In genomic region chr12:80238523-80238922, GRCm38 (mm10) we compare ENCODE assay signal across 14 mouse cellular contexts. TPM values are rescaled to one million over a fixed set of nuclear protein-coding genes. Genes with fewer than 3 reads are reported as not detected.
A peak's percentile ranks its signal among the peaks of the same experiment; 100 is the strongest.
DNase-seq lines count a peak whose midpoint lies in the region; ATAC-seq and TF ChIP-seq lines count a peak whose summit lies in the region.
"Had no signal": no experiment of that assay in that cellular context is flagged by ENCODE, and none has a peak within 500 bp of the region (broad histone marks: within the 10 kb centered on the region; RNA-seq: fewer than 3 reads in every experiment).

No protein-coding gene starts in this region.

- TF ChIP-seq CTCF in stomach, postnatal 0 days (IDR thresholded peaks at IDR 0.05; ENCODE audit: low read depth) = no peak

- TF ChIP-seq EP300 in stomach, postnatal 0 days (optimal IDR thresholded peaks at IDR 0.05) = no peak

- H3K36me3 ChIP-seq in kidney, embryonic 15.5 days = peaks cover 17% of the 10 kb centered on the region
- 0 out of 2 replicates have a peak, but pooled peaks cover 14% of the 10 kb centered on the region for H3K36me3 ChIP-seq in lung, embryonic 15.5 days
- H3K36me3 ChIP-seq in stomach, postnatal 0 days (ENCODE audit: control insufficient read depth, insufficient read depth, low read length) = no peaks in the 10 kb centered on the region
- H3K36me3 ChIP-seq: liver, embryonic 15.5 days had no signal

- no peak overlapping the region for H3K4me3 ChIP-seq in kidney, embryonic 15.5 days (replicated peaks)
- no peak overlapping the region for H3K4me3 ChIP-seq in lung, embryonic 15.5 days
- no peak overlapping the region for H3K4me3 ChIP-seq in stomach, postnatal 0 days (ENCODE audit: low read depth, low read length)
- H3K4me3 ChIP-seq: forebrain, embryonic 13.5 days; heart, embryonic 10.5 days; left cerebral cortex, adult 2 months; limb, embryonic 12.5 days; liver, embryonic 15.5 days had no signal

- 0 out of 2 replicates have a peak, but pooled peaks cover 3% of the 10 kb centered on the region for H3K9me3 ChIP-seq in kidney, embryonic 15.5 days (replicated peaks)
- no peaks in the 10 kb centered on the region for H3K9me3 ChIP-seq in lung, embryonic 15.5 days
- no peaks in the 10 kb centered on the region for H3K9me3 ChIP-seq in stomach, postnatal 0 days (ENCODE audit: control insufficient read depth, low read length)
- H3K9me3 ChIP-seq: heart, embryonic 10.5 days; liver, embryonic 15.5 days had no signal

- 23% methylated on average over 3 of the region's 3 CpGs for WGBS in kidney, embryonic 15.5 days
- WGBS in lung, embryonic 15.5 days = 28% methylated on average over 3 of the region's 3 CpGs
- 27% methylated on average over 3 of the region's 3 CpGs for WGBS in stomach, postnatal 0 days

- no peaks in the 10 kb centered on the region for H3K27me3 ChIP-seq in kidney, embryonic 15.5 days
- no peaks in the 10 kb centered on the region for H3K27me3 ChIP-seq in lung, embryonic 15.5 days
- no peaks in the 10 kb centered on the region for H3K27me3 ChIP-seq in stomach, postnatal 0 days (ENCODE audit: control insufficient read depth, insufficient read depth, low read length)
- H3K27me3 ChIP-seq: forebrain, embryonic 13.5 days; limb, embryonic 12.5 days; liver, embryonic 15.5 days had no signal

- H3K9ac ChIP-seq in kidney, embryonic 15.5 days = no peak overlapping the region
- no peak overlapping the region for H3K9ac ChIP-seq in lung, embryonic 15.5 days
- no peak overlapping the region for H3K9ac ChIP-seq in stomach, postnatal 0 days (ENCODE audit: low read length)
- H3K9ac ChIP-seq: forebrain, embryonic 13.5 days; limb, embryonic 12.5 days; liver, embryonic 15.5 days had no signal

- no peak for DNase-seq in kidney, adult 18-20 months
- DNase-seq in lung, adult 18-20 months = no peak
- peak; percentile 68 for DNase-seq in lung, postnatal 10 days
- no peak for DNase-seq in stomach, postnatal 0 days (ENCODE audit: low spot score)
- DNase-seq in adrenal gland, adult 2 months = no peak
- DNase-seq: cerebellum, adult 9-10 months; gastrocnemius, postnatal 14 days had no signal

- ATAC-seq in kidney, embryonic 15.5 days (replicated peaks; ENCODE audit: low FRiP score) = peak; percentile 29; the same call in 1 of the 2 replicates
- ATAC-seq in lung, embryonic 15.5 days (ENCODE audit: borderline replicate concordance, extremely low read depth, low FRiP score, low TSS enrichment) = peak; percentile 77
- no peak for ATAC-seq in stomach, postnatal 0 days (ENCODE audit: low FRiP score, low TSS enrichment)
- ATAC-seq: forebrain, embryonic 13.5 days had no signal

- peak overlapping the region; percentile 56 for H3K27ac ChIP-seq in kidney, embryonic 15.5 days
- peak overlapping the region; percentile 77 for H3K27ac ChIP-seq in lung, embryonic 15.5 days
- 0 out of 2 replicates have a peak overlapping the region, but pooled peaks have one; percentile 53 for H3K27ac ChIP-seq in stomach, postnatal 0 days (replicated peaks)
- H3K27ac ChIP-seq: forebrain, embryonic 13.5 days; limb, embryonic 12.5 days; liver, embryonic 15.5 days had no signal

- H3K4me1 ChIP-seq in kidney, embryonic 15.5 days = peaks cover 44% of the 10 kb centered on the region
- peaks cover 67% of the 10 kb centered on the region for H3K4me1 ChIP-seq in lung, embryonic 15.5 days
- H3K4me1 ChIP-seq in stomach, postnatal 0 days (replicated peaks; ENCODE audit: control insufficient read depth, insufficient read depth) = peaks cover 3% of the 10 kb centered on the region; the same call in 1 of the 2 replicates

- no peak overlapping the region for H3K4me2 ChIP-seq in kidney, embryonic 15.5 days
- peak overlapping the region; percentile 21; the same call in 1 of the 2 replicates for H3K4me2 ChIP-seq in lung, embryonic 15.5 days
- no peak overlapping the region for H3K4me2 ChIP-seq in stomach, postnatal 0 days (replicated peaks; ENCODE audit: low read depth)
- H3K4me2 ChIP-seq: forebrain, embryonic 13.5 days; limb, embryonic 12.5 days; liver, embryonic 15.5 days had no signal

RNA-seq across cellular contexts. Expression of gene Actn1, which starts 21.6 kb away (rescaled TPM):
- polyA plus RNA-seq in kidney, embryonic 15.5 days (2015; fragmentation: Nextera tagmentation; extraction: Ambion mirVana) = 46.0 and 47.6 TPM in 2 replicates
- polyA plus RNA-seq in lung, embryonic 15.5 days (2015; fragmentation: Nextera tagmentation; extraction: Ambion mirVana) = 53.4 and 57.3 TPM in 2 replicates
- polyA plus RNA-seq in stomach, postnatal 0 days (2015; fragmentation: Nextera tagmentation; extraction: Ambion mirVana) = 32.2 and 36.8 TPM in 2 replicates
- total RNA-seq in adrenal gland, adult 2 months (2021) = 10 to 100 TPM; 31.0 to 49.3 TPM
- polyA plus RNA-seq in adrenal gland, adult 2 months (2012; rRNA removed) = 11.6 and 13.9 TPM in 2 replicates
